Mouse (Mus musculus): ENCODE data around the gene Tspan12. TPM values are rescaled to one million over a fixed set of nuclear protein-coding genes. Genes with fewer than 3 reads are reported as not detected.

The Tspan12 gene
- polyA plus RNA-seq, 1 experiment, result 2.2 TPM

- Histone ChIP-seq H3K36me3 (ENCODE audit: control insufficient read depth, insufficient read depth, low read length, poor library complexity, severe bottlenecking) (no peaks in the 10 kb centered on the region), H3K9ac (ENCODE audit: low read depth, poor library complexity, severe bottlenecking) (no peak overlapping the region), H3K4me3 (ENCODE audit: low read depth, low read length) (no peak overlapping the region), H3K4me1 (ENCODE audit: control insufficient read depth, insufficient read depth, low read length) (no peaks in the 10 kb centered on the region), H3K27ac (ENCODE audit: insufficient read depth, low read length) (no peak overlapping the region), H3K9me3 (replicated peaks; ENCODE audit: control insufficient read depth, insufficient read depth, low read length, poor library complexity, severe bottlenecking) (no peaks in the 10 kb centered on the region), H3K27me3 (ENCODE audit: control insufficient read depth, insufficient read depth, low read length, poor library complexity, severe bottlenecking) (no peaks in the 10 kb centered on the region)
- TF ChIP-seq POLR2A (IDR thresholded peaks at IDR 0.05; ENCODE audit: insufficient read depth, low read length) (no peak), CTCF (IDR thresholded peaks at IDR 0.05; ENCODE audit: low read depth, low read length) (no peak), EP300 (IDR thresholded peaks at IDR 0.05; ENCODE audit: insufficient read depth, low read depth, low read length) (no peak)
Observed at GRCm38 (mm10) chr6:21805013-21805570, 47.2 kb downstream of the Tspan12 start.

GRCm38 (mm10) chr6:21803483-21804340 lies 48.6 kb downstream of the Tspan12 start:
- no peak overlapping the region for H3K4me3 ChIP-seq (ENCODE audit: low read depth, low read length)
- no peaks in the 10 kb centered on the region for H3K36me3 ChIP-seq (ENCODE audit: control insufficient read depth, insufficient read depth, low read length, poor library complexity, severe bottlenecking)
- no peak overlapping the region for H3K9ac ChIP-seq (ENCODE audit: low read depth, poor library complexity, severe bottlenecking)
- TF ChIP-seq CTCF (IDR thresholded peaks at IDR 0.05; ENCODE audit: low read depth, low read length) (no peak), EP300 (IDR thresholded peaks at IDR 0.05; ENCODE audit: insufficient read depth, low read depth, low read length) (no peak), POLR2A (IDR thresholded peaks at IDR 0.05; ENCODE audit: insufficient read depth, low read length) (no peak)
- H3K27me3 ChIP-seq (ENCODE audit: control insufficient read depth, insufficient read depth, low read length, poor library complexity, severe bottlenecking), result no peaks in the 10 kb centered on the region
- H3K4me1 ChIP-seq (ENCODE audit: control insufficient read depth, insufficient read depth, low read length), result no peaks in the 10 kb centered on the region
- no peak overlapping the region for H3K27ac ChIP-seq (ENCODE audit: insufficient read depth, low read length)
- no peaks in the 10 kb centered on the region for H3K9me3 ChIP-seq (replicated peaks; ENCODE audit: control insufficient read depth, insufficient read depth, low read length, poor library complexity, severe bottlenecking)

GRCm38 (mm10) chr6:21798581-21798980 lies 53.7 kb downstream of the Tspan12 start:
- Histone ChIP-seq H3K36me3 (ENCODE audit: control insufficient read depth, insufficient read depth, low read length, poor library complexity, severe bottlenecking) (no peaks in the 10 kb centered on the region), H3K4me3 (ENCODE audit: low read depth, low read length) (no peak overlapping the region), H3K27ac (ENCODE audit: insufficient read depth, low read length) (no peak overlapping the region), H3K27me3 (ENCODE audit: control insufficient read depth, insufficient read depth, low read length, poor library complexity, severe bottlenecking) (no peaks in the 10 kb centered on the region), H3K4me1 (ENCODE audit: control insufficient read depth, insufficient read depth, low read length) (no peaks in the 10 kb centered on the region), H3K9ac (ENCODE audit: low read depth, poor library complexity, severe bottlenecking) (no peak overlapping the region), H3K9me3 (replicated peaks; ENCODE audit: control insufficient read depth, insufficient read depth, low read length, poor library complexity, severe bottlenecking) (no peaks in the 10 kb centered on the region)
- no peak for TF ChIP-seq EP300 (IDR thresholded peaks at IDR 0.05; ENCODE audit: insufficient read depth, low read depth, low read length)
- no peak for TF ChIP-seq POLR2A (IDR thresholded peaks at IDR 0.05; ENCODE audit: insufficient read depth, low read length)
- TF ChIP-seq CTCF (IDR thresholded peaks at IDR 0.05; ENCODE audit: low read depth, low read length), result no peak

- no peaks in the 10 kb centered on the region for H3K4me1 ChIP-seq (ENCODE audit: control insufficient read depth, insufficient read depth, low read length)
- TF ChIP-seq EP300 (IDR thresholded peaks at IDR 0.05; ENCODE audit: insufficient read depth, low read depth, low read length), result no peak
- no peak for TF ChIP-seq POLR2A (IDR thresholded peaks at IDR 0.05; ENCODE audit: insufficient read depth, low read length)
- no peak for TF ChIP-seq CTCF (IDR thresholded peaks at IDR 0.05; ENCODE audit: low read depth, low read length)
- H3K27me3 ChIP-seq (ENCODE audit: control insufficient read depth, insufficient read depth, low read length, poor library complexity, severe bottlenecking), result no peaks in the 10 kb centered on the region
- H3K27ac ChIP-seq (ENCODE audit: insufficient read depth, low read length), result no peak overlapping the region
- no peak overlapping the region for H3K9ac ChIP-seq (ENCODE audit: low read depth, poor library complexity, severe bottlenecking)
- no peak overlapping the region for H3K4me3 ChIP-seq (ENCODE audit: low read depth, low read length)
- no peaks in the 10 kb centered on the region for H3K36me3 ChIP-seq (ENCODE audit: control insufficient read depth, insufficient read depth, low read length, poor library complexity, severe bottlenecking)
- H3K9me3 ChIP-seq (replicated peaks; ENCODE audit: control insufficient read depth, insufficient read depth, low read length, poor library complexity, severe bottlenecking), result no peaks in the 10 kb centered on the region
Observed at GRCm38 (mm10) chr6:21797087-21797486, 55.2 kb downstream of the Tspan12 start.

- no peaks in the 10 kb centered on the region for H3K27me3 ChIP-seq (ENCODE audit: control insufficient read depth, insufficient read depth, low read length, poor library complexity, severe bottlenecking)
- H3K36me3 ChIP-seq (ENCODE audit: control insufficient read depth, insufficient read depth, low read length, poor library complexity, severe bottlenecking), result no peaks in the 10 kb centered on the region
- H3K9me3 ChIP-seq (replicated peaks; ENCODE audit: control insufficient read depth, insufficient read depth, low read length, poor library complexity, severe bottlenecking), result no peaks in the 10 kb centered on the region
- H3K4me1 ChIP-seq (ENCODE audit: control insufficient read depth, insufficient read depth, low read length), result no peaks in the 10 kb centered on the region
- TF ChIP-seq POLR2A (IDR thresholded peaks at IDR 0.05; ENCODE audit: insufficient read depth, low read length) (no peak), CTCF (IDR thresholded peaks at IDR 0.05; ENCODE audit: low read depth, low read length) (no peak), EP300 (IDR thresholded peaks at IDR 0.05; ENCODE audit: insufficient read depth, low read depth, low read length) (no peak)
- no peak overlapping the region for H3K27ac ChIP-seq (ENCODE audit: insufficient read depth, low read length)
- H3K9ac ChIP-seq (ENCODE audit: low read depth, poor library complexity, severe bottlenecking), result no peak overlapping the region
- H3K4me3 ChIP-seq (ENCODE audit: low read depth, low read length), result no peak overlapping the region
Observed at GRCm38 (mm10) chr6:21796413-21796812, 55.9 kb downstream of the Tspan12 start.

- Histone ChIP-seq H3K9me3 (replicated peaks; ENCODE audit: control insufficient read depth, insufficient read depth, low read length, poor library complexity, severe bottlenecking) (no peaks in the 10 kb centered on the region), H3K27ac (ENCODE audit: insufficient read depth, low read length) (no peak overlapping the region), H3K36me3 (ENCODE audit: control insufficient read depth, insufficient read depth, low read length, poor library complexity, severe bottlenecking) (no peaks in the 10 kb centered on the region), H3K27me3 (ENCODE audit: control insufficient read depth, insufficient read depth, low read length, poor library complexity, severe bottlenecking) (no peaks in the 10 kb centered on the region), H3K4me1 (ENCODE audit: control insufficient read depth, insufficient read depth, low read length) (no peaks in the 10 kb centered on the region), H3K9ac (ENCODE audit: low read depth, poor library complexity, severe bottlenecking) (no peak overlapping the region), H3K4me3 (ENCODE audit: low read depth, low read length) (no peak overlapping the region)
- no peak for TF ChIP-seq CTCF (IDR thresholded peaks at IDR 0.05; ENCODE audit: low read depth, low read length)
- TF ChIP-seq POLR2A (IDR thresholded peaks at IDR 0.05; ENCODE audit: insufficient read depth, low read length), result no peak
- TF ChIP-seq EP300 (IDR thresholded peaks at IDR 0.05; ENCODE audit: insufficient read depth, low read depth, low read length), result no peak
Observed at GRCm38 (mm10) chr6:21795410-21795809, 56.9 kb downstream of the Tspan12 start.
